Comparison of ENCODE assay signal across 9 mouse cellular contexts in genomic region chr1:106274561-106275001, GRCm38 (mm10).
DNase-seq lines count a peak whose midpoint lies in the region; ATAC-seq lines count a peak whose summit lies in the region.
"Had no signal": no experiment of that assay in that cellular context is flagged by ENCODE, and none has a peak within 500 bp of the region (broad histone marks: within the 10 kb centered on the region; RNA-seq: fewer than 3 reads in every experiment).

No protein-coding gene starts in this region.

- 41% methylated on average over 10 of the region's 10 CpGs for WGBS in forebrain, embryonic 12.5 days
- 72% methylated on average over 10 of the region's 10 CpGs for WGBS in forebrain, embryonic 10.5 days
- WGBS in limb, embryonic 12.5 days, result 58% methylated on average over 10 of the region's 10 CpGs
- WGBS in limb, embryonic 10.5 days, result 65% methylated on average over 10 of the region's 10 CpGs
- WGBS in midbrain, embryonic 15.5 days, result 36% methylated on average over 10 of the region's 10 CpGs

- no peaks in the 10 kb centered on the region for H3K36me3 ChIP-seq in forebrain, embryonic 12.5 days (replicated peaks)
- no peaks in the 10 kb centered on the region for H3K36me3 ChIP-seq in forebrain, embryonic 10.5 days (replicated peaks)
- H3K36me3 ChIP-seq in limb, embryonic 12.5 days, result no peaks in the 10 kb centered on the region
- no peaks in the 10 kb centered on the region for H3K36me3 ChIP-seq in limb, embryonic 10.5 days
- no peaks in the 10 kb centered on the region for H3K36me3 ChIP-seq in midbrain, embryonic 15.5 days (replicated peaks)
- H3K36me3 ChIP-seq: limb, embryonic 13.5 days had no signal

- DNase-seq in forebrain, embryonic 10.5 days (ENCODE audit: extremely low spot score, low spot score), result no peak
- no peak for DNase-seq in limb, embryonic 10.5 days (ENCODE audit: low spot score)
- no peak for DNase-seq in right cerebral cortex, postnatal 36 days (ENCODE audit: low spot score in 2 of 2)

- H3K4me2 ChIP-seq in forebrain, embryonic 12.5 days, result no peak overlapping the region
- no peak overlapping the region for H3K4me2 ChIP-seq in limb, embryonic 12.5 days
- H3K4me2 ChIP-seq in midbrain, embryonic 15.5 days, result no peak overlapping the region
- H3K4me2 ChIP-seq: limb, embryonic 13.5 days had no signal

- 0 out of 2 replicates have a peak, but pooled peaks have one; percentile 10 for ATAC-seq in forebrain, embryonic 12.5 days (ENCODE audit: low FRiP score)
- no peak for ATAC-seq in limb, embryonic 12.5 days (ENCODE audit: insufficient number of reproducible peaks, insufficient read depth, low FRiP score, low TSS enrichment, low read depth)
- 0 out of 2 replicates have a peak, but pooled peaks have one; percentile 14 for ATAC-seq in midbrain, embryonic 15.5 days (replicated peaks)
- ATAC-seq in frontal cortex, adult (ENCODE audit: low TSS enrichment), result no peak

- no peaks in the 10 kb centered on the region for H3K9me3 ChIP-seq in forebrain, embryonic 12.5 days
- no peaks in the 10 kb centered on the region for H3K9me3 ChIP-seq in forebrain, embryonic 10.5 days
- H3K9me3 ChIP-seq in limb, embryonic 12.5 days, result no peaks in the 10 kb centered on the region
- no peaks in the 10 kb centered on the region for H3K9me3 ChIP-seq in limb, embryonic 10.5 days (replicated peaks)
- H3K9me3 ChIP-seq in midbrain, embryonic 15.5 days, result no peaks in the 10 kb centered on the region
- H3K9me3 ChIP-seq: limb, embryonic 13.5 days had no signal

- H3K4me1 ChIP-seq in forebrain, embryonic 12.5 days, result peaks cover 49% of the 10 kb centered on the region
- peaks cover 55% of the 10 kb centered on the region for H3K4me1 ChIP-seq in forebrain, embryonic 10.5 days
- H3K4me1 ChIP-seq in limb, embryonic 12.5 days (replicated peaks), result peaks cover 22% of the 10 kb centered on the region
- 0 out of 2 replicates have a peak, but pooled peaks cover 10% of the 10 kb centered on the region for H3K4me1 ChIP-seq in limb, embryonic 10.5 days
- peaks cover 39% of the 10 kb centered on the region for H3K4me1 ChIP-seq in brown adipose tissue, adult 24 weeks (ENCODE audit: control insufficient read depth, insufficient read depth, insufficient read length, low read length)
- peaks cover 29% of the 10 kb centered on the region for H3K4me1 ChIP-seq in midbrain, embryonic 15.5 days

- no peak overlapping the region for H3K27ac ChIP-seq in forebrain, embryonic 12.5 days
- H3K27ac ChIP-seq in forebrain, embryonic 10.5 days, result no peak overlapping the region
- H3K27ac ChIP-seq in limb, embryonic 12.5 days, result 0 out of 2 replicates have a peak overlapping the region, but pooled peaks have one; percentile 23
- no peak overlapping the region for H3K27ac ChIP-seq in limb, embryonic 10.5 days
- peak overlapping the region; percentile 35; the same call in 1 of the 2 replicates for H3K27ac ChIP-seq in brown adipose tissue, adult 24 weeks (replicated peaks; ENCODE audit: low read depth, low read length)
- no peak overlapping the region for H3K27ac ChIP-seq in midbrain, embryonic 15.5 days
- H3K27ac ChIP-seq: limb, embryonic 13.5 days had no signal

- H3K9ac ChIP-seq in forebrain, embryonic 12.5 days, result no peak overlapping the region
- no peak overlapping the region for H3K9ac ChIP-seq in limb, embryonic 12.5 days (replicated peaks)
- H3K9ac ChIP-seq in midbrain, embryonic 15.5 days, result no peak overlapping the region
- H3K9ac ChIP-seq: limb, embryonic 13.5 days had no signal

- H3K4me3 ChIP-seq in forebrain, embryonic 12.5 days (replicated peaks), result no peak overlapping the region
- H3K4me3 ChIP-seq in forebrain, embryonic 10.5 days, result no peak overlapping the region
- no peak overlapping the region for H3K4me3 ChIP-seq in limb, embryonic 12.5 days (replicated peaks)
- H3K4me3 ChIP-seq in limb, embryonic 10.5 days, result no peak overlapping the region
- H3K4me3 ChIP-seq in brown adipose tissue, adult 24 weeks (ENCODE audit: insufficient read depth, low read depth, low read length), result peak overlapping the region; percentile 29
- no peak overlapping the region for H3K4me3 ChIP-seq in midbrain, embryonic 15.5 days
- H3K4me3 ChIP-seq: limb, embryonic 13.5 days had no signal

- H3K27me3 ChIP-seq in forebrain, embryonic 12.5 days, result no peaks in the 10 kb centered on the region
- H3K27me3 ChIP-seq in forebrain, embryonic 10.5 days (ENCODE audit: poor library complexity, severe bottlenecking), result no peaks in the 10 kb centered on the region
- no peaks in the 10 kb centered on the region for H3K27me3 ChIP-seq in limb, embryonic 12.5 days
- no peaks in the 10 kb centered on the region for H3K27me3 ChIP-seq in limb, embryonic 10.5 days (ENCODE audit: low read depth, poor library complexity, severe bottlenecking)
- no peaks in the 10 kb centered on the region for H3K27me3 ChIP-seq in midbrain, embryonic 15.5 days (replicated peaks)
- H3K27me3 ChIP-seq: limb, embryonic 13.5 days had no signal

Comparison
In these comparisons a context has a peak if more than half of its experiments do, and no peak if none do; other contexts are left out.
1. H3K27ac ChIP-seq: peak in limb, embryonic 12.5 days (single experiment) and brown adipose tissue, adult 24 weeks (single experiment); none in forebrain, embryonic 12.5 days (single experiment), forebrain, embryonic 10.5 days (single experiment), limb, embryonic 10.5 days (single experiment) and midbrain, embryonic 15.5 days (single experiment).
2. ATAC-seq: peak in forebrain, embryonic 12.5 days (single experiment) and midbrain, embryonic 15.5 days (single experiment); none in limb, embryonic 12.5 days (single experiment) and frontal cortex, adult (single experiment).